Mouse (Mus musculus): ENCODE results near the gene Lrrfip1. TPM values are rescaled to one million over a fixed set of nuclear protein-coding genes. Genes with fewer than 3 reads are reported as not detected.

The Lrrfip1 gene
- polyA plus RNA-seq, 1 experiment, result 74.1 TPM

- H3K79me2 ChIP-seq (ENCODE audit: control insufficient read depth, insufficient read depth), result peaks cover 99% of the 10 kb centered on the region
- no peak overlapping the region for H3K4me3 ChIP-seq (ENCODE audit: insufficient read depth, poor library complexity, severe bottlenecking)
- H3K79me3 ChIP-seq (ENCODE audit: low read depth), result peaks cover 47% of the 10 kb centered on the region
- no peak overlapping the region for H3ac ChIP-seq (ENCODE audit: control insufficient read depth, insufficient read length, low read depth)
- H3K27me3 ChIP-seq (ENCODE audit: control insufficient read depth, insufficient read depth, insufficient read length), result no peaks in the 10 kb centered on the region
- H3K36me3 ChIP-seq (ENCODE audit: control insufficient read depth, insufficient read depth), result peaks cover 67% of the 10 kb centered on the region
- TF ChIP-seq FOSL1 (IDR thresholded peaks at IDR 0.05; ENCODE audit: insufficient read depth, low read length, poor library complexity, severe bottlenecking), result no peak
- no peak for TF ChIP-seq CEBPB (IDR thresholded peaks at IDR 0.05; ENCODE audit: low read depth)
- no peak for TF ChIP-seq MYOG (IDR thresholded peaks at IDR 0.05; ENCODE audit: control insufficient read depth, extremely low read depth, insufficient read length)
- TF ChIP-seq MYOD1 (IDR thresholded peaks at IDR 0.05; ENCODE audit: control insufficient read depth, insufficient read length, low read depth), result no peak
- no peak for TF ChIP-seq USF1 (IDR thresholded peaks at IDR 0.05; ENCODE audit: low read depth)
- no peak for TF ChIP-seq CTCF (IDR thresholded peaks at IDR 0.05; ENCODE audit: control insufficient read depth, insufficient read depth, insufficient read length)
- no peak for TF ChIP-seq MAX (IDR thresholded peaks at IDR 0.05)
These were observed 90.4 kb downstream of the Lrrfip1 start for GRCm38 (mm10) chr1:91088941-91089340.

- Histone ChIP-seq H3K4me3 (ENCODE audit: insufficient read depth, poor library complexity, severe bottlenecking) (no peak overlapping the region), H3K27me3 (ENCODE audit: control insufficient read depth, insufficient read depth, insufficient read length) (no peaks in the 10 kb centered on the region), H3ac (ENCODE audit: control insufficient read depth, insufficient read length, low read depth) (no peak overlapping the region), H3K36me3 (ENCODE audit: control insufficient read depth, insufficient read depth) (peaks cover 58% of the 10 kb centered on the region), H3K79me3 (ENCODE audit: low read depth) (peaks cover 45% of the 10 kb centered on the region), H3K79me2 (ENCODE audit: control insufficient read depth, insufficient read depth) (peaks cover 97% of the 10 kb centered on the region)
- TF ChIP-seq USF1 (IDR thresholded peaks at IDR 0.05; ENCODE audit: low read depth) (no peak), MYOD1 (IDR thresholded peaks at IDR 0.05; ENCODE audit: control insufficient read depth, insufficient read length, low read depth) (no peak), FOSL1 (IDR thresholded peaks at IDR 0.05; ENCODE audit: insufficient read depth, low read length, poor library complexity, severe bottlenecking) (no peak), MYOG (IDR thresholded peaks at IDR 0.05; ENCODE audit: control insufficient read depth, extremely low read depth, insufficient read length) (no peak), CEBPB (IDR thresholded peaks at IDR 0.05; ENCODE audit: low read depth) (no peak), CTCF (IDR thresholded peaks at IDR 0.05; ENCODE audit: control insufficient read depth, insufficient read depth, insufficient read length) (no peak), MAX (IDR thresholded peaks at IDR 0.05) (no peak)
These were observed 91.9 kb downstream of the Lrrfip1 start for GRCm38 (mm10) chr1:91090456-91090855.

GRCm38 (mm10) chr1:91092451-91092850 is 93.9 kb downstream of the Lrrfip1 start:
- H3K36me3 ChIP-seq (ENCODE audit: control insufficient read depth, insufficient read depth), result peaks cover 61% of the 10 kb centered on the region
- peaks cover 97% of the 10 kb centered on the region for H3K79me2 ChIP-seq (ENCODE audit: control insufficient read depth, insufficient read depth)
- no peak overlapping the region for H3ac ChIP-seq (ENCODE audit: control insufficient read depth, insufficient read length, low read depth)
- H3K27me3 ChIP-seq (ENCODE audit: control insufficient read depth, insufficient read depth, insufficient read length), result no peaks in the 10 kb centered on the region
- H3K4me3 ChIP-seq (ENCODE audit: insufficient read depth, poor library complexity, severe bottlenecking), result no peak overlapping the region
- H3K79me3 ChIP-seq (ENCODE audit: low read depth), result peaks cover 46% of the 10 kb centered on the region
- TF ChIP-seq MAX (IDR thresholded peaks at IDR 0.05) (no peak), USF1 (IDR thresholded peaks at IDR 0.05; ENCODE audit: low read depth) (no peak), MYOD1 (IDR thresholded peaks at IDR 0.05; ENCODE audit: control insufficient read depth, insufficient read length, low read depth) (no peak), FOSL1 (IDR thresholded peaks at IDR 0.05; ENCODE audit: insufficient read depth, low read length, poor library complexity, severe bottlenecking) (no peak), MYOG (IDR thresholded peaks at IDR 0.05; ENCODE audit: control insufficient read depth, extremely low read depth, insufficient read length) (no peak), CEBPB (IDR thresholded peaks at IDR 0.05; ENCODE audit: low read depth) (no peak), CTCF (IDR thresholded peaks at IDR 0.05; ENCODE audit: control insufficient read depth, insufficient read depth, insufficient read length) (no peak)

GRCm38 (mm10) chr1:91093296-91093695 is 94.8 kb downstream of the Lrrfip1 start:
- H3K79me3 ChIP-seq (ENCODE audit: low read depth), result peaks cover 51% of the 10 kb centered on the region
- H3K79me2 ChIP-seq (ENCODE audit: control insufficient read depth, insufficient read depth), result peaks cover 97% of the 10 kb centered on the region
- no peak overlapping the region for H3ac ChIP-seq (ENCODE audit: control insufficient read depth, insufficient read length, low read depth)
- TF ChIP-seq MYOD1 (IDR thresholded peaks at IDR 0.05; ENCODE audit: control insufficient read depth, insufficient read length, low read depth), result no peak
- TF ChIP-seq CTCF (IDR thresholded peaks at IDR 0.05; ENCODE audit: control insufficient read depth, insufficient read depth, insufficient read length), result no peak
- TF ChIP-seq USF1 (IDR thresholded peaks at IDR 0.05; ENCODE audit: low read depth), result no peak
- no peak for TF ChIP-seq MYOG (IDR thresholded peaks at IDR 0.05; ENCODE audit: control insufficient read depth, extremely low read depth, insufficient read length)
- TF ChIP-seq MAX (IDR thresholded peaks at IDR 0.05), result no peak
- TF ChIP-seq FOSL1 (IDR thresholded peaks at IDR 0.05; ENCODE audit: insufficient read depth, low read length, poor library complexity, severe bottlenecking), result no peak
- no peak for TF ChIP-seq CEBPB (IDR thresholded peaks at IDR 0.05; ENCODE audit: low read depth)
- no peak overlapping the region for H3K4me3 ChIP-seq (ENCODE audit: insufficient read depth, poor library complexity, severe bottlenecking)
- H3K27me3 ChIP-seq (ENCODE audit: control insufficient read depth, insufficient read depth, insufficient read length), result no peaks in the 10 kb centered on the region
- peaks cover 62% of the 10 kb centered on the region for H3K36me3 ChIP-seq (ENCODE audit: control insufficient read depth, insufficient read depth)

GRCm38 (mm10) chr1:91094001-91094400 is 95.5 kb downstream of the Lrrfip1 start:
- Histone ChIP-seq H3K4me3 (ENCODE audit: insufficient read depth, poor library complexity, severe bottlenecking) (no peak overlapping the region), H3ac (ENCODE audit: control insufficient read depth, insufficient read length, low read depth) (no peak overlapping the region), H3K79me3 (ENCODE audit: low read depth) (peaks cover 48% of the 10 kb centered on the region), H3K27me3 (ENCODE audit: control insufficient read depth, insufficient read depth, insufficient read length) (no peaks in the 10 kb centered on the region), H3K79me2 (ENCODE audit: control insufficient read depth, insufficient read depth) (peaks cover 97% of the 10 kb centered on the region), H3K36me3 (ENCODE audit: control insufficient read depth, insufficient read depth) (peaks cover 55% of the 10 kb centered on the region)
- TF ChIP-seq USF1 (IDR thresholded peaks at IDR 0.05; ENCODE audit: low read depth) (no peak), CEBPB (IDR thresholded peaks at IDR 0.05; ENCODE audit: low read depth) (no peak), FOSL1 (IDR thresholded peaks at IDR 0.05; ENCODE audit: insufficient read depth, low read length, poor library complexity, severe bottlenecking) (no peak), MYOG (IDR thresholded peaks at IDR 0.05; ENCODE audit: control insufficient read depth, extremely low read depth, insufficient read length) (no peak), MAX (IDR thresholded peaks at IDR 0.05) (no peak), CTCF (IDR thresholded peaks at IDR 0.05; ENCODE audit: control insufficient read depth, insufficient read depth, insufficient read length) (no peak), MYOD1 (IDR thresholded peaks at IDR 0.05; ENCODE audit: control insufficient read depth, insufficient read length, low read depth) (no peak)

Measured in C2C12 (cell line).